In the genomic region with DNA sequence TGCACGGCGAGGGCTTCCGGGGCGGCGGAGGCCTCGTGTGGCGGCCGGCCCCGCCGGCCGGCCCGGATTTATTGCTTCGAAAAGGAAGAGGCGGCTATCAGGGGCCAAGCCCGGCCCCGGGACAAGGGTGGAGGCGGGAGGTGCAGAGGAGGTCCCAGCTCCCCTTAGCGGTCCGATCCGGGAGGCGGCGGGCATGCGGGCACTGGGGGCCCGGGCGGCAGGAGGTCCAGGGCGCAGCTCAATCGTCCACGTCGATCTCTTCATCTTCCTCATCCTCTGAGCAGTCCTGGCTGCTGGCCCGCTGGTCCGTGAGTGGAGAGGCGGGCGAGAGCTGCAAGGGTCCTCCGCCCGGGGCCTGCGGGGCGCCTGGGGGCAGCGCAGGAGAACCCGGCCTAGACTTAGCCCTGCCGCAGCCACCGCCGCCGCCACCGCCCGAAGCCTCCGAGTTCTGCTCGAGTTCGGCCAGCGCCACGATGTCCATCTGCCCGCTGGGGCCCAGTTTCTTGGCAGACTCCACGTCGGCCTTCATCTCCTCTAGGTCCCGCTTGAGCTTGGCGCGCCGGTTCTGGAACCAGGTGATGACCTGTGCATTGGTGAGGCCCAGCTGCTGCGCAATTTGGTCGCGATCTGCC, we compare ENCODE assay signal across 9 mouse cellular contexts. TPM values are rescaled to one million over a fixed set of nuclear protein-coding genes. Genes with fewer than 3 reads are reported as not detected.
DNase-seq lines count a peak whose midpoint lies in the region; ATAC-seq lines count a peak whose summit lies in the region.
"Had no signal": no experiment of that assay in that cellular context is flagged by ENCODE, and none has a peak within 500 bp of the region (broad histone marks: within the 10 kb centered on the region; RNA-seq: fewer than 3 reads in every experiment).

No protein-coding gene starts in this region.

- H3K9me3 ChIP-seq in forebrain, embryonic 11.5 days (ENCODE audit: control insufficient read depth, low read length): no peaks in the 10 kb centered on the region
- H3K9me3 ChIP-seq in forebrain, embryonic 15.5 days: no peaks in the 10 kb centered on the region
- no peaks in the 10 kb centered on the region for H3K9me3 ChIP-seq in midbrain, embryonic 11.5 days (ENCODE audit: control insufficient read depth, low read length)
- no peaks in the 10 kb centered on the region for H3K9me3 ChIP-seq in midbrain, embryonic 16.5 days (replicated peaks; ENCODE audit: control insufficient read depth, low read length, poor library complexity, severe bottlenecking)
- no peaks in the 10 kb centered on the region for H3K9me3 ChIP-seq in intestine, embryonic 14.5 days (ENCODE audit: control insufficient read depth, low read length)
- no peaks in the 10 kb centered on the region for H3K9me3 ChIP-seq in stomach, embryonic 14.5 days (ENCODE audit: control insufficient read depth, low read depth, low read length)

- no peak overlapping the region for H3K4me3 ChIP-seq in forebrain, embryonic 11.5 days (ENCODE audit: low read depth, low read length)
- no peak overlapping the region for H3K4me3 ChIP-seq in forebrain, embryonic 15.5 days
- H3K4me3 ChIP-seq in midbrain, embryonic 11.5 days (ENCODE audit: low read depth, low read length): no peak overlapping the region
- H3K4me3 ChIP-seq in midbrain, embryonic 16.5 days (ENCODE audit: low read depth, low read length): no peak overlapping the region
- no peak overlapping the region for H3K4me3 ChIP-seq in intestine, embryonic 14.5 days (ENCODE audit: low read depth, low read length)
- 0 out of 2 replicates have a peak overlapping the region, but pooled peaks have one; percentile 1 for H3K4me3 ChIP-seq in stomach, embryonic 14.5 days (ENCODE audit: low read depth, low read length)

- peaks cover 18% of the 10 kb centered on the region for H3K4me1 ChIP-seq in forebrain, embryonic 11.5 days (replicated peaks; ENCODE audit: control insufficient read depth, insufficient read depth, low read length)
- peaks cover 41% of the 10 kb centered on the region for H3K4me1 ChIP-seq in forebrain, embryonic 15.5 days
- H3K4me1 ChIP-seq in midbrain, embryonic 11.5 days (ENCODE audit: control insufficient read depth, insufficient read depth, low read length): peaks cover 22% of the 10 kb centered on the region
- H3K4me1 ChIP-seq in midbrain, embryonic 16.5 days (ENCODE audit: control insufficient read depth, insufficient read depth, low read length): peaks cover 10% of the 10 kb centered on the region
- peaks cover 14% of the 10 kb centered on the region for H3K4me1 ChIP-seq in intestine, embryonic 14.5 days (replicated peaks; ENCODE audit: control insufficient read depth, insufficient read depth, low read length)
- H3K4me1 ChIP-seq in stomach, embryonic 14.5 days (ENCODE audit: control insufficient read depth, insufficient read depth, low read length): peaks cover 26% of the 10 kb centered on the region

- WGBS in forebrain, embryonic 11.5 days: under 1% methylated on average over 58 of the region's 60 CpGs
- WGBS in forebrain, embryonic 15.5 days: under 1% methylated on average over 54 of the region's 60 CpGs
- under 1% methylated on average over 60 of the region's 60 CpGs for WGBS in midbrain, embryonic 11.5 days
- 1% methylated on average over 58 of the region's 60 CpGs for WGBS in midbrain, embryonic 16.5 days
- WGBS in intestine, embryonic 14.5 days: under 1% methylated on average over 60 of the region's 60 CpGs
- 2% methylated on average over 59 of the region's 60 CpGs for WGBS in stomach, embryonic 14.5 days

- H3K36me3 ChIP-seq in forebrain, embryonic 11.5 days (ENCODE audit: control insufficient read depth, insufficient read depth, low read length): no peaks in the 10 kb centered on the region
- H3K36me3 ChIP-seq in forebrain, embryonic 15.5 days: no peaks in the 10 kb centered on the region
- H3K36me3 ChIP-seq in midbrain, embryonic 11.5 days (ENCODE audit: control insufficient read depth, insufficient read depth, low read length): no peaks in the 10 kb centered on the region
- no peaks in the 10 kb centered on the region for H3K36me3 ChIP-seq in midbrain, embryonic 16.5 days (ENCODE audit: control insufficient read depth, insufficient read depth, low read length)
- no peaks in the 10 kb centered on the region for H3K36me3 ChIP-seq in intestine, embryonic 14.5 days (ENCODE audit: control insufficient read depth, insufficient read depth, low read length)
- no peaks in the 10 kb centered on the region for H3K36me3 ChIP-seq in stomach, embryonic 14.5 days (ENCODE audit: control insufficient read depth, insufficient read depth, low read length)

- peak; percentile 63 for DNase-seq in forebrain, embryonic 11.5 days (ENCODE audit: low spot score)
- DNase-seq in midbrain, embryonic 11.5 days (ENCODE audit: low spot score, missing footprints): peak; percentile 96
- DNase-seq in intestine, embryonic 14.5 days (ENCODE audit: low spot score): peak; percentile 80
- no peak for DNase-seq in spleen, adult 18-20 months

- peak overlapping the region; percentile 11; the same call in 1 of the 2 replicates for H3K4me2 ChIP-seq in forebrain, embryonic 11.5 days (ENCODE audit: low read depth, low read length, severe bottlenecking)
- H3K4me2 ChIP-seq in forebrain, embryonic 15.5 days (replicated peaks): no peak overlapping the region
- H3K4me2 ChIP-seq in midbrain, embryonic 11.5 days: peak overlapping the region; percentile 17; the same call in 1 of the 2 replicates
- no peak overlapping the region for H3K4me2 ChIP-seq in midbrain, embryonic 16.5 days (ENCODE audit: low read length)
- H3K4me2 ChIP-seq in intestine, embryonic 14.5 days (ENCODE audit: low read length): no peak overlapping the region
- H3K4me2 ChIP-seq in stomach, embryonic 14.5 days (replicated peaks; ENCODE audit: low read depth, low read length): no peak overlapping the region

- H3K27ac ChIP-seq in forebrain, embryonic 11.5 days (ENCODE audit: low read depth, low read length): no peak overlapping the region
- no peak overlapping the region for H3K27ac ChIP-seq in forebrain, embryonic 15.5 days (replicated peaks)
- no peak overlapping the region for H3K27ac ChIP-seq in midbrain, embryonic 11.5 days (ENCODE audit: low read depth, low read length)
- H3K27ac ChIP-seq in midbrain, embryonic 16.5 days (ENCODE audit: low read length): no peak overlapping the region
- H3K27ac ChIP-seq in intestine, embryonic 14.5 days (ENCODE audit: low read depth): no peak overlapping the region
- H3K27ac ChIP-seq in stomach, embryonic 14.5 days (ENCODE audit: low read length): no peak overlapping the region
- H3K27ac ChIP-seq: macrophage had no signal

- H3K27me3 ChIP-seq in forebrain, embryonic 11.5 days (ENCODE audit: control insufficient read depth, insufficient read depth, low read length): peaks cover 88% of the 10 kb centered on the region
- peaks cover 81% of the 10 kb centered on the region for H3K27me3 ChIP-seq in forebrain, embryonic 15.5 days
- peaks cover 97% of the 10 kb centered on the region for H3K27me3 ChIP-seq in midbrain, embryonic 11.5 days (ENCODE audit: control insufficient read depth, insufficient read depth, low read length)
- peaks cover 48% of the 10 kb centered on the region for H3K27me3 ChIP-seq in midbrain, embryonic 16.5 days (ENCODE audit: control insufficient read depth, insufficient read depth, low read depth, low read length)
- H3K27me3 ChIP-seq in intestine, embryonic 14.5 days (replicated peaks; ENCODE audit: control insufficient read depth, insufficient read depth, low read length): peaks cover 99% of the 10 kb centered on the region
- H3K27me3 ChIP-seq in stomach, embryonic 14.5 days (ENCODE audit: control insufficient read depth, insufficient read depth, low read length): peaks cover 63% of the 10 kb centered on the region

- no peak for ATAC-seq in forebrain, embryonic 11.5 days (replicated peaks; ENCODE audit: low FRiP score)
- ATAC-seq in forebrain, embryonic 15.5 days (replicated peaks): no peak
- no peak for ATAC-seq in midbrain, embryonic 11.5 days (ENCODE audit: low FRiP score)
- no peak for ATAC-seq in midbrain, embryonic 16.5 days
- no peak for ATAC-seq in intestine, embryonic 14.5 days (replicated peaks; ENCODE audit: low FRiP score, low TSS enrichment, low read depth)
- ATAC-seq in stomach, embryonic 14.5 days (ENCODE audit: insufficient number of reproducible peaks, insufficient read depth, low FRiP score, low read depth): no peak
- no peak for ATAC-seq in frontal cortex, adult (ENCODE audit: low TSS enrichment)

- no peak overlapping the region for H3K9ac ChIP-seq in forebrain, embryonic 11.5 days (ENCODE audit: low read length)
- H3K9ac ChIP-seq in forebrain, embryonic 15.5 days (replicated peaks): no peak overlapping the region
- no peak overlapping the region for H3K9ac ChIP-seq in midbrain, embryonic 11.5 days (ENCODE audit: low read length)
- H3K9ac ChIP-seq in midbrain, embryonic 16.5 days (ENCODE audit: low read depth, low read length): no peak overlapping the region
- H3K9ac ChIP-seq in intestine, embryonic 14.5 days (ENCODE audit: low read length): no peak overlapping the region
- no peak overlapping the region for H3K9ac ChIP-seq in stomach, embryonic 14.5 days (replicated peaks; ENCODE audit: low read depth, low read length)

RNA-seq across cellular contexts. Expression of a gene that starts 2.0 kb away (rescaled TPM):
- polyA plus RNA-seq in forebrain, embryonic 11.5 days (2014; fragmentation: Nextera tagmentation; extraction: Ambion mirVana): 0.11 TPM in 1 of 2 replicates, not detected in the other
- polyA plus RNA-seq in forebrain, embryonic 15.5 days (2015; fragmentation: Nextera tagmentation; extraction: Ambion mirVana): not detected in 2 replicates
- not detected in 2 replicates for polyA plus RNA-seq in midbrain, embryonic 11.5 days (2014; fragmentation: Nextera tagmentation; extraction: Ambion mirVana)
- 0.07 and 0.08 TPM in 2 replicates for polyA plus RNA-seq in midbrain, embryonic 16.5 days (2015; fragmentation: Nextera tagmentation; extraction: Ambion mirVana)
- polyA plus RNA-seq in intestine, embryonic 14.5 days (2014; fragmentation: Nextera tagmentation; extraction: Ambion mirVana): not detected in 2 replicates
- polyA plus RNA-seq in stomach, embryonic 14.5 days (2014; fragmentation: Nextera tagmentation; extraction: Ambion mirVana): not detected in 2 replicates
- polyA plus RNA-seq: macrophage had no signal

Comparison
In these comparisons a context has a peak if more than half of its experiments do, and no peak if none do; other contexts are left out.
1. H3K4me2 ChIP-seq: peak in forebrain, embryonic 11.5 days (single experiment) and midbrain, embryonic 11.5 days (single experiment); none in forebrain, embryonic 15.5 days (single experiment), midbrain, embryonic 16.5 days (single experiment), intestine, embryonic 14.5 days (single experiment) and stomach, embryonic 14.5 days (single experiment).
2. DNase-seq: peak in forebrain, embryonic 11.5 days (single experiment), midbrain, embryonic 11.5 days (single experiment) and intestine, embryonic 14.5 days (single experiment); none in spleen, adult 18-20 months (0 of 2).